Mouse (Mus musculus): ENCODE results near the gene Fzd4. TPM values are rescaled to one million over a fixed set of nuclear protein-coding genes. Genes with fewer than 3 reads are reported as not detected.

The Fzd4 gene
- polyA plus RNA-seq, 1 experiment from 2014 or later = 3.8 TPM

DNA sequence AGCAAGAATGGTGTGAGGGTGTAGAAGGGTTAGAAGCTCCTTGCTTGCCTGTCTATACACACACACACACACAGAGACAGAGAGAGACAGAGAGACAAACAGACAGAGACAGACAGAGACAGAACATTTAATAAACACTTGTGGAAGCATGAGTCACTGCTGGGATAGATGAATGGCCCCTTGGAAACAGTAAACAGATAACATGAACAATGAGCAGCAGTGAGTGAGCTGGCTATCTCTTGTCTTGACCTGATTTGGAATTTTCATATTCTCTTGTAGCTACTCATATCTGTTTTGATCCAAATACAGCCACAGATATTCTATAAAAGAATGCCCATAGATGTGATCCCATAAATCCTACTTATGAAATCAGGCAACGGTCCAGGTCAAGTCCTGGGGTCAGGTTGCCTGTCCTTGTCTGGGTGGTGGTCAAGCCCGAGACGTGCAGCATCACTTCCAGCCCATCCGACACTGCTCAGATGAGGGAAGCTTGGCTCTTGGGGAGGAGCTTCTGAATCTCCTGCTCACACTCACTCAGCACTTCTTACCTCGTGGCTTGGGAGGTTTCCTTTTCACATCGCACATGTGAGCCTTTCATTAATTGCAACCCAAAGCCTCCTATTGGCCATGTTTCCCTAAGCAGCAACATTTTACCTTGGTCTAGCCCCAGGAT lies 32.4 kb upstream of the Fzd4 start:
- 76% methylated on average over 6 of the region's 6 CpGs for WGBS
- H3K27me3 ChIP-seq (ENCODE audit: control insufficient read depth, insufficient read depth, low read length) = no peaks in the 10 kb centered on the region
- no peak overlapping the region for H3K9ac ChIP-seq (ENCODE audit: low read depth, low read length)
- no peak for DNase-seq (ENCODE audit: low spot score)
- no peak overlapping the region for H3K27ac ChIP-seq (ENCODE audit: low read depth, low read length)
- H3K4me2 ChIP-seq (replicated peaks; ENCODE audit: low read depth, low read length) = no peak overlapping the region
- H3K4me1 ChIP-seq (replicated peaks; ENCODE audit: control insufficient read depth, insufficient read depth, low read length) = no peaks in the 10 kb centered on the region
- no peak for ATAC-seq (ENCODE audit: low FRiP score)
- H3K9me3 ChIP-seq (ENCODE audit: control insufficient read depth, low read length) = no peaks in the 10 kb centered on the region
- H3K4me3 ChIP-seq (ENCODE audit: low read depth, low read length) = no peak overlapping the region
- no peaks in the 10 kb centered on the region for H3K36me3 ChIP-seq (ENCODE audit: control insufficient read depth, insufficient read depth, low read length)

DNA sequence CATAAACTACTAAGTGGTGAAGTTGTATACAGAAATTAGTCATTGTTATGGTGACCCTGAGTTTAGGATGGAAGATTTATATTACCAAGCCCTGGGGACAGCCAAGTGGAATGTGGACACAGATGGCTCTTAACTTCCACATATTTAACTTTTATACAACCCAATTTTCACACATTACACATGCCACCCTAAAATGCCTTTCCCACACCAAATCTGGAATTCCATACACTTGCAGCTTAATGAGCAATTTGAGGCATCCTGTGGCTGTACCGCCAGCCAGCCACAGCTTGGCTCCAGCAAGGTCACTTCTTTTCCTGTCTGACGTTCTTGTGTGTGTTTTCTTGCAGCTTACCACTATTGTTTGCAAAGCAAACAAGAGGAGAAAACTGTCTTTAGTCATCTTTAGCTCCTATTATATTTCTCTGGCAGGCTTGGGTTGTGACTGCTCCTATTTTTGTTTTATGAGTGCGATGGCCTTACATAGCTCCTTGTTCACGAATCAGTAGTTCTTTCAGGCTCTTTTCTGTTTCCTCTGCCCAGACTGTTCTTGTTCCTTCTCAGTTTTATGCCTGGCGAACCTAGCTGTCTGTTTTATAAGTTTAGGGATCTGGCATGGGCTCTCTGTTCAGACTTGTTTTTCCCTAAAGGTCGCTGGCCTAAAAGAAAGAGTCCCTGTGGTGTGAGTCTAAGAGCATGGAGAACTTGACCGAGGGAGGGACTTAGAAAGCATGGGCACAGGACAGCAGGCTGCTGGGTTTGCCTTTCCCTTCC lies 23.0 kb upstream of the Fzd4 start:
- no peak overlapping the region for H3K9ac ChIP-seq (ENCODE audit: low read depth, low read length)
- no peaks in the 10 kb centered on the region for H3K9me3 ChIP-seq (ENCODE audit: control insufficient read depth, low read length)
- no peaks in the 10 kb centered on the region; the same call in 1 of the 2 replicates for H3K4me1 ChIP-seq (replicated peaks; ENCODE audit: control insufficient read depth, insufficient read depth, low read length)
- ATAC-seq (ENCODE audit: low FRiP score) (no peak), DNase-seq (ENCODE audit: low spot score) (no peak)
- WGBS = 54% methylated on average over 7 of the region's 7 CpGs
- no peak overlapping the region for H3K4me2 ChIP-seq (replicated peaks; ENCODE audit: low read depth, low read length)
- no peaks in the 10 kb centered on the region for H3K36me3 ChIP-seq (ENCODE audit: control insufficient read depth, insufficient read depth, low read length)
- no peak overlapping the region for H3K4me3 ChIP-seq (ENCODE audit: low read depth, low read length)
- no peaks in the 10 kb centered on the region for H3K27me3 ChIP-seq (ENCODE audit: control insufficient read depth, insufficient read depth, low read length)
- H3K27ac ChIP-seq (ENCODE audit: low read depth, low read length) = no peak overlapping the region

DNA sequence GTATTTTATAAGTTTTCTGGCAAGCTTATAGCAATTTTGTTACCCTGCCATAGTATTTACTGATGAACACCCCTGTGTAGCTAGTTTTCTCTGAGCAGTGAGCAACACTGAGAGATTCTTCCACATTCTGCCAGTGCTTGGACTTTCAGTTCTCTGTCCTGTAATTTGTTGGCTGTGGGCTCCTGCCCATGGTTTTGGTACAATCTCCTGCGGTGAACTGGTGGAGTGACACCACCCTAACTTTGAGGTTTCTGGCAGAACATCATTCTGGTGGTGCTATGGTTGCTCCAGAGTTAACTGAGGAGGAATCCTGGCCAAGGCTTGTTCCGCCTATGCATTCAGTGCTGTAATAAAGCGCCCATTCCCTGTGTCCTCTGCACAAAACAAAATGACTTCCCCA lies 21.3 kb upstream of the Fzd4 start:
- WGBS = 93% methylated on average over 3 of the region's 3 CpGs

GRCm38 (mm10) chr7:89388981-89389380 lies 15.2 kb upstream of the Fzd4 start:
- H3K9me3 ChIP-seq (ENCODE audit: control insufficient read depth, low read length) = no peaks in the 10 kb centered on the region
- ATAC-seq (ENCODE audit: low FRiP score) (no peak), DNase-seq (ENCODE audit: low spot score) (no peak)
- H3K4me2 ChIP-seq (replicated peaks; ENCODE audit: low read depth, low read length) = no peak overlapping the region
- H3K27me3 ChIP-seq (ENCODE audit: control insufficient read depth, insufficient read depth, low read length) = no peaks in the 10 kb centered on the region
- no peaks in the 10 kb centered on the region for H3K36me3 ChIP-seq (ENCODE audit: control insufficient read depth, insufficient read depth, low read length)
- H3K27ac ChIP-seq (ENCODE audit: low read depth, low read length) = no peak overlapping the region
- H3K4me3 ChIP-seq (ENCODE audit: low read depth, low read length) = no peak overlapping the region
- H3K4me1 ChIP-seq (replicated peaks; ENCODE audit: control insufficient read depth, insufficient read depth, low read length) = no peaks in the 10 kb centered on the region
- H3K9ac ChIP-seq (ENCODE audit: low read depth, low read length) = no peak overlapping the region
- 86% methylated on average over 3 of the region's 3 CpGs for WGBS

More for the DNA sequence above, 21.3 kb upstream of the Fzd4 start:
- H3K4me2 ChIP-seq (replicated peaks; ENCODE audit: low read depth, low read length) = no peak overlapping the region
- no peak overlapping the region for H3K4me3 ChIP-seq (ENCODE audit: low read depth, low read length)
- ATAC-seq (ENCODE audit: low FRiP score) = no peak
- H3K27me3 ChIP-seq (ENCODE audit: control insufficient read depth, insufficient read depth, low read length) = no peaks in the 10 kb centered on the region
- no peaks in the 10 kb centered on the region for H3K9me3 ChIP-seq (ENCODE audit: control insufficient read depth, low read length)
- H3K9ac ChIP-seq (ENCODE audit: low read depth, low read length) = no peak overlapping the region
- no peaks in the 10 kb centered on the region; the same call in 1 of the 2 replicates for H3K4me1 ChIP-seq (replicated peaks; ENCODE audit: control insufficient read depth, insufficient read depth, low read length)
- H3K27ac ChIP-seq (ENCODE audit: low read depth, low read length) = no peak overlapping the region
- H3K36me3 ChIP-seq (ENCODE audit: control insufficient read depth, insufficient read depth, low read length) = no peaks in the 10 kb centered on the region
- no peak for DNase-seq (ENCODE audit: low spot score)

GRCm38 (mm10) chr7:89390660-89391059 lies 13.5 kb upstream of the Fzd4 start:
- ATAC-seq (ENCODE audit: low FRiP score) = no peak
- Histone ChIP-seq H3K27ac (ENCODE audit: low read depth, low read length) (no peak overlapping the region), H3K9me3 (ENCODE audit: control insufficient read depth, low read length) (no peaks in the 10 kb centered on the region), H3K4me3 (ENCODE audit: low read depth, low read length) (no peak overlapping the region), H3K4me1 (replicated peaks; ENCODE audit: control insufficient read depth, insufficient read depth, low read length) (no peaks in the 10 kb centered on the region), H3K36me3 (ENCODE audit: control insufficient read depth, insufficient read depth, low read length) (no peaks in the 10 kb centered on the region), H3K27me3 (ENCODE audit: control insufficient read depth, insufficient read depth, low read length) (no peaks in the 10 kb centered on the region), H3K9ac (ENCODE audit: low read depth, low read length) (no peak overlapping the region), H3K4me2 (replicated peaks; ENCODE audit: low read depth, low read length) (no peak overlapping the region)
- no peak for DNase-seq (ENCODE audit: low spot score)
- WGBS = 88% methylated on average over 2 of the region's 2 CpGs

- H3K36me3 ChIP-seq (ENCODE audit: control insufficient read depth, insufficient read depth, low read length) = no peaks in the 10 kb centered on the region
- H3K27me3 ChIP-seq (ENCODE audit: control insufficient read depth, insufficient read depth, low read length) = no peaks in the 10 kb centered on the region
- 81% methylated on average over 3 of the region's 3 CpGs for WGBS
- ATAC-seq (ENCODE audit: low FRiP score) (no peak), DNase-seq (ENCODE audit: low spot score) (no peak)
- no peak overlapping the region for H3K4me3 ChIP-seq (ENCODE audit: low read depth, low read length)
- H3K9ac ChIP-seq (ENCODE audit: low read depth, low read length) = no peak overlapping the region
- no peaks in the 10 kb centered on the region for H3K9me3 ChIP-seq (ENCODE audit: control insufficient read depth, low read length)
- H3K4me1 ChIP-seq (replicated peaks; ENCODE audit: control insufficient read depth, insufficient read depth, low read length) = no peaks in the 10 kb centered on the region
- no peak overlapping the region for H3K4me2 ChIP-seq (replicated peaks; ENCODE audit: low read depth, low read length)
- no peak overlapping the region for H3K27ac ChIP-seq (ENCODE audit: low read depth, low read length)
Observed at GRCm38 (mm10) chr7:89391281-89391680, 12.9 kb upstream of the Fzd4 start.

DNA sequence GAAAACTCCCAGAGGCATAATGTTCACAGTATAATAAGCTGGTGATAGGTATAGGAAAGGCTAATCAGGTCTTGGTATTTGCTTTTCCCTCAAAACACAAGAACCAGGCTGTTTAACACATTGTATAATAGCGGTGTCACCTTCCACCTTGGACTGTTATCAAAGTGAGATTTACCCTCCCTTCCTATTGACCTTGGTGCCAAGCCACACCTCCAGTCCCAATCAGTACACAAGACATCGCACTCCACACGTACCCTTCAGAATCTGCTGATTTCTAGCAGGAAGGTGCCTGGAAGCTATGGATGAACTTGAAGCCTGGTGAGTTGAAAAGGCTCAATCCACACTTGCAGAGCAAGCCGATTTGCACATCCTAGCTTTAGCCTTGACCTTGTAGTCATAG lies 12.3 kb upstream of the Fzd4 start:
- H3K4me2 ChIP-seq (replicated peaks; ENCODE audit: low read depth, low read length) = no peak overlapping the region
- no peaks in the 10 kb centered on the region for H3K27me3 ChIP-seq (ENCODE audit: control insufficient read depth, insufficient read depth, low read length)
- H3K27ac ChIP-seq (ENCODE audit: low read depth, low read length) = no peak overlapping the region
- ATAC-seq (ENCODE audit: low FRiP score) (no peak), DNase-seq (ENCODE audit: low spot score) (no peak)
- H3K9ac ChIP-seq (ENCODE audit: low read depth, low read length) = no peak overlapping the region
- H3K4me1 ChIP-seq (replicated peaks; ENCODE audit: control insufficient read depth, insufficient read depth, low read length) = no peaks in the 10 kb centered on the region
- H3K36me3 ChIP-seq (ENCODE audit: control insufficient read depth, insufficient read depth, low read length) = no peaks in the 10 kb centered on the region
- H3K9me3 ChIP-seq (ENCODE audit: control insufficient read depth, low read length) = no peaks in the 10 kb centered on the region
- H3K4me3 ChIP-seq (ENCODE audit: low read depth, low read length) = no peak overlapping the region
- 84% methylated on average over 4 of the region's 4 CpGs for WGBS

GRCm38 (mm10) chr7:89392388-89392787 lies 11.8 kb upstream of the Fzd4 start:
- no peak overlapping the region for H3K4me3 ChIP-seq (ENCODE audit: low read depth, low read length)

DNA sequence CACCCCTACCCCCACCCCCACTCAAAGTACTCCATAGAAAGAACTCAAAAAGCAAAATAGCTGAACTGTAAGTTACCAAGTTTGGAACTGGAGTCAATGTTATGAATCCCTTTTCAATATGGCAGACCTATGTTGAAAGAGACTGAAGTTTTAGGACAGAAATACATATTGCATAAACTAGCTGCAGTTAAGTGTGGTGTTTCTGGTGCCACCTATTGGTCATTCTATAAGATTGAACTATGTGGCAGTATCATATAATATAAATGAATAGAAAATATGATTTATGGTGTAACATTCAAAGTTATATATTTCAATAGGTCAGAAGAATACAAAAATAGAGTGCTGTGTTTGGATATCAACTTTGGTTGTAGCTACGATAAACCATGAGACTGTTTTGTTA lies 11.3 kb upstream of the Fzd4 start:
- H3K27ac ChIP-seq (ENCODE audit: low read depth, low read length) = no peak overlapping the region
- H3K27me3 ChIP-seq (ENCODE audit: control insufficient read depth, insufficient read depth, low read length) = no peaks in the 10 kb centered on the region
- H3K9ac ChIP-seq (ENCODE audit: low read depth, low read length) = no peak overlapping the region
- H3K9me3 ChIP-seq (ENCODE audit: control insufficient read depth, low read length) = no peaks in the 10 kb centered on the region
- H3K4me2 ChIP-seq (replicated peaks; ENCODE audit: low read depth, low read length) = no peak overlapping the region
- WGBS = 96% methylated on average over 1 of the region's 1 CpGs
- H3K4me3 ChIP-seq (ENCODE audit: low read depth, low read length) = no peak overlapping the region
- H3K4me1 ChIP-seq (replicated peaks; ENCODE audit: control insufficient read depth, insufficient read depth, low read length) = no peaks in the 10 kb centered on the region
- no peak for DNase-seq (ENCODE audit: low spot score)
- no peak for ATAC-seq (ENCODE audit: low FRiP score)
- H3K36me3 ChIP-seq (ENCODE audit: control insufficient read depth, insufficient read depth, low read length) = no peaks in the 10 kb centered on the region

More at GRCm38 (mm10) chr7:89392388-89392787, 11.8 kb upstream of the Fzd4 start:
- Histone ChIP-seq H3K9me3 (ENCODE audit: control insufficient read depth, low read length) (no peaks in the 10 kb centered on the region), H3K27me3 (ENCODE audit: control insufficient read depth, insufficient read depth, low read length) (no peaks in the 10 kb centered on the region), H3K4me1 (replicated peaks; ENCODE audit: control insufficient read depth, insufficient read depth, low read length) (no peaks in the 10 kb centered on the region), H3K9ac (ENCODE audit: low read depth, low read length) (no peak overlapping the region), H3K36me3 (ENCODE audit: control insufficient read depth, insufficient read depth, low read length) (no peaks in the 10 kb centered on the region), H3K27ac (ENCODE audit: low read depth, low read length) (no peak overlapping the region), H3K4me2 (replicated peaks; ENCODE audit: low read depth, low read length) (no peak overlapping the region)
- no peak for DNase-seq (ENCODE audit: low spot score)
- 65% methylated on average over 4 of the region's 4 CpGs for whole genome bisulfite sequencing
- ATAC-seq (ENCODE audit: low FRiP score) = no peak

All from hindbrain, embryonic 11.5 days (tissue).